Mouse (Mus musculus): ENCODE measurements around the gene Gse1. TPM values are rescaled to one million over a fixed set of nuclear protein-coding genes. Genes with fewer than 3 reads are reported as not detected.

Gse1 gene
- total RNA-seq, 2 experiments from 2014 or later, result 28.9 to 30.8 TPM

- intact Hi-C loops (cut with DNase I), result no loop called here
- DNase-seq, result no peak
Observed at GRCm38 (mm10) chr8:120335262-120336086, 107.2 kb downstream of the Gse1 start.

GRCm38 (mm10) chr8:120336087-120336380, 107.8 kb downstream of the Gse1 start:
- DNase-seq, result no peak
- intact Hi-C loops (cut with DNase I), result no loop called here

- DNase-seq, result no peak
- intact Hi-C loops (cut with DNase I), result no loop called here
Observed at GRCm38 (mm10) chr8:120336909-120337555, 108.8 kb downstream of the Gse1 start.

GRCm38 (mm10) chr8:120337627-120338026, 109.4 kb downstream of the Gse1 start:
- intact Hi-C loops (cut with DNase I), result no loop called here
- DNase-seq, result no peak

GRCm38 (mm10) chr8:120338678-120339077, 110.4 kb downstream of the Gse1 start:
- intact Hi-C loops (cut with DNase I), result no loop called here

GRCm38 (mm10) chr8:120339743-120340142, 111.5 kb downstream of the Gse1 start:
- no peak for DNase-seq
- intact Hi-C loops (cut with DNase I), result no loop called here

More at GRCm38 (mm10) chr8:120338678-120339077, 110.4 kb downstream of the Gse1 start:
- DNase-seq, result no peak

GRCm38 (mm10) chr8:120341124-120341523, 112.9 kb downstream of the Gse1 start:
- intact Hi-C loops (cut with DNase I), result no loop called here
- DNase-seq, result no peak

GRCm38 (mm10) chr8:120342847-120343548, 114.7 kb downstream of the Gse1 start:
- DNase-seq, result no peak
- intact Hi-C loops (cut with DNase I), result no loop called here

GRCm38 (mm10) chr8:120343582-120343981, 115.3 kb downstream of the Gse1 start:
- no peak for DNase-seq
- intact Hi-C loops (cut with DNase I), result no loop called here

- intact Hi-C loops (cut with DNase I), result no loop called here
- no peak for DNase-seq
Observed at GRCm38 (mm10) chr8:120344166-120344565, 115.9 kb downstream of the Gse1 start.

GRCm38 (mm10) chr8:120344583-120344982, 116.3 kb downstream of the Gse1 start:
- intact Hi-C loops (cut with DNase I), result no loop called here
- DNase-seq, result no peak

GRCm38 (mm10) chr8:120347734-120348341, 119.6 kb downstream of the Gse1 start:
- intact Hi-C loops (cut with DNase I), result no loop called here
- DNase-seq, result no peak

GRCm38 (mm10) chr8:120348922-120349321, 120.7 kb downstream of the Gse1 start:
- intact Hi-C loops (cut with DNase I), result no loop called here
- no peak for DNase-seq

GRCm38 (mm10) chr8:120351332-120352071, 123.2 kb downstream of the Gse1 start:
- DNase-seq, result no peak
- intact Hi-C loops (cut with DNase I), result no loop called here

- DNase-seq, result no peak
- intact Hi-C loops (cut with DNase I), result no loop called here
Observed at GRCm38 (mm10) chr8:120352096-120352495, 123.8 kb downstream of the Gse1 start.

- DNase-seq, result no peak
- intact Hi-C loops (cut with DNase I), result no loop called here
Observed at GRCm38 (mm10) chr8:120356067-120356466, 127.8 kb downstream of the Gse1 start.

- no peak for DNase-seq
- intact Hi-C loops (cut with DNase I), result no loop called here
Observed at GRCm38 (mm10) chr8:120357504-120357903, 129.2 kb downstream of the Gse1 start.

GRCm38 (mm10) chr8:120361301-120361700, 133.0 kb downstream of the Gse1 start:
- DNase-seq, result no peak
- intact Hi-C loops (cut with DNase I), result no loop called here

GRCm38 (mm10) chr8:120363552-120364071, 135.4 kb downstream of the Gse1 start:
- intact Hi-C loops (cut with DNase I), result no loop called here

GRCm38 (mm10) chr8:120364093-120364725, 136.0 kb downstream of the Gse1 start:
- intact Hi-C loops (cut with DNase I), result no loop called here
- no peak for DNase-seq

More at GRCm38 (mm10) chr8:120363552-120364071, 135.4 kb downstream of the Gse1 start:
- peak; percentile 32 to 42 for DNase-seq

Data from gastrocnemius, postnatal 36 days (tissue).